Mouse (Mus musculus) lung, adult 2 months (tissue): ENCODE data around the gene Socs5. TPM values are rescaled to one million over a fixed set of nuclear protein-coding genes. Genes with fewer than 3 reads are reported as not detected.
A peak's percentile ranks its signal among the peaks of the same experiment; 100 is the strongest.

ENCODE experiments used
- DNase-seq: peaks from one replicate; pipeline ENCODE4 v3.0.0; 2022
- H3K4me1 ChIP-seq: fragments of 200-500 bp; 2 replicates; pipeline ENCODE4 v1.6.1; 2011; ENCODE audit warnings: low read length; ENCODE audit not compliant: control insufficient read depth, insufficient read depth
- H3K4me3 ChIP-seq: fragments of 200-500 bp; replicated peaks from 2 replicates; pipeline ENCODE3; 2011; ENCODE audit warnings: low read depth, mild to moderate bottlenecking, control low read depth, low read length; ENCODE audit errors: extremely low read depth
- CTCF ChIP-seq: fragments of 200-500 bp; IDR thresholded peaks from 2 replicates; pipeline ENCODE4 v1.5.1; 2011; ENCODE audit warnings: mild to moderate bottlenecking, low read length, control low read depth; ENCODE audit not compliant: insufficient read depth
- POLR2A ChIP-seq: fragments of 200-500 bp; IDR thresholded peaks from 2 replicates; pipeline ENCODE4 v1.6.1; 2011; ENCODE audit warnings: low read depth, mild to moderate bottlenecking, control low read depth, low read length, borderline replicate concordance; ENCODE audit errors: extremely low read depth
- WGBS: fragments of 180-500 bp; shearing (Covaris S2); methylation state at CpG from one replicate; pipeline ENCODE4 v1.1.7; 2018; 5-methylcytosine and 5-hydroxymethylcytosine counted together
- polyA plus RNA-seq: library from polyadenylated mRNA; depleted of rRNA; stranded (reverse); fragments of >200 nt; gene quantifications from 2 replicates; pipeline ENCODE4 v1.2.3, GENCODE M21; 2012

Gene Socs5
- polyA plus RNA-seq, 1 experiment: 17.9 TPM

GRCm38 (mm10) chr17:87134631-87135030 lies 27.2 kb downstream of the Socs5 start:
- H3K4me1 ChIP-seq: no peaks in the 10 kb centered on the region
- DNase-seq: no peak
- no peak overlapping the region for H3K4me3 ChIP-seq
- 97% methylated on average over 24 of the region's 24 CpGs for WGBS
- TF ChIP-seq POLR2A: no peak
- TF ChIP-seq CTCF: no peak

DNA sequence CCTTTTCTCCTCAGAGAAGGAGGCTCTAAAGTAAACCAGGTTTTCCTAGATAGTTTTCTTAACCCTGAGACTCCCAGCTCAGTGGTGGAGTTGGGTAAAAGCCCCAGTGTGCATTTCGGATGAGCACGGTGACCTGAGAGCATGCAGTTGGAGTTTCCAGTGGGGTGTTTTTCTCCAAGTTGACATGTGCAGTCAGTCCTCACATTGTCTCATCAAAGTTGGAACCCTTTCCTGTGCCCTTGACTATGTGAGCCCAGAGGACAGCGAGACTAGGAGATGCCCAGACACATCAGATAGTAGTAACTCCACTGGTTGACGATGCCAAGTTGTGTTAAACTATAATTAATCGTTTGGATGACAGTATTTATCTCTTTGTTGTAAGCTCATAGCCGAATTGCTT lies 28.3 kb downstream of the Socs5 start:
- 81% methylated on average over 6 of the region's 6 CpGs for WGBS
- TF ChIP-seq CTCF (no peak), POLR2A (no peak)
- Histone ChIP-seq H3K4me1 (no peaks in the 10 kb centered on the region), H3K4me3 (no peak overlapping the region)
- no peak for DNase-seq

DNA sequence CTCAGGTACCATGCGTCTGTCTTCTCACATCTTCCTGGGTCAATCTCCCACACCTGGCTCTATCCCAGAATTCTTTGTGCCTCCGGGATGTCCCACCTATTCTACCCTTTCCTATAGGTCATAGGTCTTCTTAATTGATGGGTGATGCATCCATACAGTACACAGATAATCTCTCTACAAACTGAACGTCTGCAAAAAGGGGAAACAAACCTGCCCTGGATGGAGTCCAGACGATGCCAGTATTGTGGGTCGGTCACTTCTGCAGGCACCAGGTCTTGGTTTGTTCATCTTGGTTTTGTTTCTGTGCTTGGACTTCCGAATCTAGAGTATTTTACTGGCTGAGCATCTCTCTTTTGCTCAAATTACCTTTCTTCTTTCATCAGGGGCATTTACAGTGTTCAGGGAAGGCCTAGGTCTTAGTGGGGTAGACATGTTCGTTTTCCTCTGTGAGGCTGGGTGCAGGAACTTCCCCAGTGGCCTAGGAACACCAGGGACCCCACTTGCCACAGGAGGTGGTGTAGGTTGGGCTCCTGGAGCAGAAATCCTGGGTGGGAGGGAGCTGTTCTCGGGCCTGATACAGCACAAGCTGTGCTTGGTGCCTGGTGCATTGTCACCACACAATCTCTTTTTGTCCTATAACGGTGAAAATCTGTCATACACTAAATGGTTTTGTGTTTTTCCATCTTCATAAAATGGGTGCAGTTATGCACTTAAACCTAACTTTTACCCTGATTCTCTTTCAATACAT lies 33.9 kb downstream of the Socs5 start:
- Histone ChIP-seq H3K4me3 (no peak overlapping the region), H3K4me1 (peaks cover 2% of the 10 kb centered on the region; the same call in 1 of the 2 replicates)
- WGBS: 87% methylated on average over 9 of the region's 9 CpGs
- no peak for DNase-seq
- TF ChIP-seq POLR2A (no peak), CTCF (no peak)

- WGBS: 25% methylated on average over 11 of the region's 11 CpGs
- H3K4me3 ChIP-seq: peak overlapping the region; percentile 58
- H3K4me1 ChIP-seq: peaks cover 2% of the 10 kb centered on the region; the same call in 1 of the 2 replicates
- DNase-seq: peak; percentile 46
- TF ChIP-seq CTCF (no peak), POLR2A (peak; percentile 61; the same call in 1 of the 2 replicates)
Observed at GRCm38 (mm10) chr17:87142271-87142670, 34.8 kb downstream of the Socs5 start.

GRCm38 (mm10) chr17:87143186-87143585 lies 35.7 kb downstream of the Socs5 start:
- no peak overlapping the region for H3K4me3 ChIP-seq
- H3K4me1 ChIP-seq: peaks cover 2% of the 10 kb centered on the region; the same call in 1 of the 2 replicates
- TF ChIP-seq CTCF: no peak
- TF ChIP-seq POLR2A: no peak
- 56% methylated on average over 14 of the region's 14 CpGs for WGBS
- DNase-seq: no peak

DNA sequence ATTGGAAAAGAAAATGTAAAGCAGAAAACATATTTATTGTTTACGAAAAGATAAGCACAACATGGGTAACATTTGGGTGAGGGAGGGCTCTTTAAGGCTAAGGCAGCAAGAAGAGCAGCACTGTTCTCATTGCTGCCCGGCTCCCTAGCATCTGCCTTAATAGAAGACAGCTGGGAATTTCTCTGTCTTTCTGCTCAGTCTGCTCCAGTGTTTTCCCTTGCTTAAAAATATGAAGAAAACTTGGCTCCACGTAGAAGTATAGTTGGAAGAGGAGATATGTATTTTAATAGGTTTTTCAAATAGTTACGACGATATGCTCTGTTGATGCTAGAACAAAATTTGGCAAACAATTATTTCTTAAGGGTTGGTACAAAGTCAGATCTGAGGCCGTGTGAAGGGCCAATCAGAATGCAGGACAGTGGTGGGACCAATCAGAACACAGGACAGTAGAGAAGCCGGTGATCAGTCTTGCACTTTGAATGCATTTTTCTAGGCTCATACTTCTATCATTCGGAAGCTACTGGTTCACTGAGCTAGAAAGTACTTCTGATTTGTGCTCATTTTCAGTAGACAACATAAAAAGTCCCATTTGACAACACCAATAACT lies 39.0 kb downstream of the Socs5 start:
- DNase-seq: no peak
- no peak for TF ChIP-seq POLR2A
- TF ChIP-seq CTCF: no peak
- WGBS: 73% methylated on average over 8 of the region's 8 CpGs
- Histone ChIP-seq H3K4me1 (peaks cover under 1% of the 10 kb centered on the region; the same call in 1 of the 2 replicates), H3K4me3 (no peak overlapping the region)

GRCm38 (mm10) chr17:87149762-87150161 lies 42.3 kb downstream of the Socs5 start:
- Histone ChIP-seq H3K4me3 (no peak overlapping the region), H3K4me1 (no peaks in the 10 kb centered on the region)
- TF ChIP-seq POLR2A (no peak), CTCF (no peak)
- 75% methylated on average over 12 of the region's 12 CpGs for WGBS
- no peak for DNase-seq

DNA sequence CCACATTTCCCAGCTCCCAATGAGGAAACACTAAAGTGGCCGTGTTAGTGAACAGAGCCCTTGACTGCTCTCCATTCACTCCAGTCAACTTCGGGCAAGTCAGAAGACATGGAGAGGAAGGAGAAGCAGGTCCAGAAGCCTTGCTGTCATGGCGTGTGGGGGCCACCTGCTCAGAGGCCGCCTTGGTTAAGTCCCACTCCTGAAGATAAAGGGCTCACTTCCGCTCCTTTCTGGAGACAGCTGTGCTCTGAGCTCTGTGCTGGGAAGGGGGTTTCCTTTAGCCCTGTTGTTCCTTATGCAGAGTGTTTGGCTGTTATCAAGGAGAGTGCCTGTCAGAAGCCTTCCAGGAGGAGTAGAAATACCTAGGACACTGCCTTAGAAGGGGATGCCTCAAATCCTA lies 45.5 kb downstream of the Socs5 start:
- DNase-seq: no peak
- WGBS: 36% methylated on average over 5 of the region's 5 CpGs
- no peak overlapping the region for H3K4me3 ChIP-seq
- no peaks in the 10 kb centered on the region for H3K4me1 ChIP-seq
- TF ChIP-seq POLR2A (no peak), CTCF (no peak)

DNA sequence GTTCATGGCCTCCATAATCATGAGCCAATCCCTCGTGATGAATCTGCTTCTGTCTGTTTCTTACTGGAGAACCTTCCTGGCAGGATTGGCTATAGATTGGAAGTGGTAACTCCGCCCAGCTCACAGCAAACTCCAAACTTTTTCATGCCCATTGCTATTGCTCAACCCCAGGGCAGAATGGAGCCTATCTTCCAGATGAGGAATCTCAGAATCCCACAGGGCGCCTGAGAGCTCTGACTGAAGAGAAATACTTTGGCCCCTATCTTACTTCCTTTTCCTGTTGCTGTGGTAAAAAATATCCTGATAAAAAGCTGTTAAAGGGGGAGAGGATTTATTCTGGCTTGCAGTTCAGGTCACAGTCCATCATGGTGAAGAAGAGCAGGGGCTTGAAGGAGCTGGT lies 48.2 kb downstream of the Socs5 start:
- H3K4me1 ChIP-seq: no peaks in the 10 kb centered on the region
- 41% methylated on average over 3 of the region's 3 CpGs for WGBS
- no peak overlapping the region for H3K4me3 ChIP-seq
- TF ChIP-seq POLR2A (no peak), CTCF (no peak)
- DNase-seq: no peak

GRCm38 (mm10) chr17:87157739-87158138 lies 50.3 kb downstream of the Socs5 start:
- no peaks in the 10 kb centered on the region for H3K4me1 ChIP-seq
- no peak overlapping the region for H3K4me3 ChIP-seq
- WGBS: 52% methylated on average over 13 of the region's 13 CpGs
- DNase-seq: no peak
- TF ChIP-seq CTCF: no peak
- TF ChIP-seq POLR2A: no peak
